Mouse (Mus musculus): Measurements from ENCODE around the gene Cdc14a.

DNA sequence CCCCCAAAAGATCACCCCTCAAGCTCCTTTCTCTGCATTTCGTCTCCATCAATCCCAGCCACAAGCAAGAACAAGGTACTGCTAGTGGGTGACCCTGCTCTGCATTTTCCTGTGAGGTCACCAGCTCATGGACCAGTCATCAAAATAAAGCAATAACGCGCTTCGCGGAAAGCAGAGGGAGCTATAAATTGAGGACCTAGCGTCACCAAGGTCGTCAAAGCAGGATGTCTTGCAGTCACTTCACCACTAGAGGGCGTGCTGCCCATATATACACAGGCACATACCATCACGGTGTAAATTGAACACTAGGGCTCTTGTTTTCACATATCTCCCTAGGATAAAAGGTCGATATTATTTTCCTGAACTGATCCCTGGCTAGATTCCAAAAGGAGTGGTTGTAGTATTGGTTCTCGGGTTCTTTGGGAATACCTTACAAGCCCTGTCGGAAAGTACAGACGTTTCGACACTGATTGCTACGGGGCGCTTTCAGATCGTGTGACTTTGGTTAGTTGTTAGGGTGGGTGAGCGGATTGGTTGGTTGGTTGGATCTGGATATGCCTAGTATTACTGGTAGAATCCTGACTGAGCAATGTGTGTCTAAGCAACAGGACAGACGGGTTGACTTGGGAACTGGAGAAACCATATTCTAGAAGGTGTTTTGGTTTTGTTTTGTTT lies 82.7 kb downstream of the Cdc14a start:
- TF ChIP-seq CHD2 (IDR thresholded peaks at IDR 0.05; ENCODE audit: low read length) (no peak), POLR2A (IDR thresholded peaks at IDR 0.05; ENCODE audit: control insufficient read depth in 1 of 2, insufficient read depth in 1 of 2, low read depth in 1 of 2, low read length in 2 of 2, poor library complexity in 1 of 2) (no peak), SMC3 (IDR thresholded peaks at IDR 0.05; ENCODE audit: low read depth, low read length) (peak; percentile 94), NELFE (IDR thresholded peaks at IDR 0.05; ENCODE audit: low read depth, low read length) (no peak), RAD21 (IDR thresholded peaks at IDR 0.05; ENCODE audit: low read depth, low read length) (peak; percentile 95), CTCF (IDR thresholded peaks at IDR 0.05 in 2 of 3, conservative IDR thresholded peaks at IDR 0.05 in 1 of 3; ENCODE audit: control insufficient read depth in 1 of 3, insufficient read depth in 1 of 3, low read depth in 2 of 3, low read length in 3 of 3, poor library complexity in 1 of 3, severe bottlenecking in 1 of 3) (peak; percentile 90 to 99 (median 98))
